Mouse (Mus musculus): Measurements from ENCODE around the gene Olfr1256. TPM values are rescaled to one million over a fixed set of nuclear protein-coding genes. Genes with fewer than 3 reads are reported as not detected.

Gene Olfr1256
- not detected in 2 replicates for polyA plus RNA-seq (2012; ENCODE audit: low replicate concordance)

GRCm38 (mm10) chr2:89841455-89841854 is at the start of gene Olfr1256:
Gene Olfr1256 (minus strand): TSS chr2:89841555.

DNA sequence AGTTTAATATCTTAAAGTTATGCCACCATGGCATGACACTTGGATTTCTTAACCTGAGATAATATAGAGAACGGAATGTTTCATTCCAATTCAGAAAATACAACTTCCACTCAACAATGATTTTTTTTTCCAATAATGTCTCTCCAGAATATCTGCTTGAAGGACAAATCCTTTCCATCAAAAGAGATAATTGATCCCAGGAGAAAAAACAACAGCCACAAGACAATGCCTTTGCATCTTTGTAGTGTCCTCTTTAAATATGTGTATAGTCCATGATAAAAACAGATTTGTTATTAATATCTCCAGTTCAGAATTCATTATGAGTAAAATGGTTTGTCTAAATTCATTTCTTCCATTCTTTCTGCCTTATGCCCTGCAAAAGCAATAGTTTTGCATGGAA is 36.8 kb upstream of the Olfr1256 start, which contains the start of gene Olfr1257:
Olfr1257 (plus strand) TSS at position 301 of the 400 bp plus-strand sequence.

DNA sequence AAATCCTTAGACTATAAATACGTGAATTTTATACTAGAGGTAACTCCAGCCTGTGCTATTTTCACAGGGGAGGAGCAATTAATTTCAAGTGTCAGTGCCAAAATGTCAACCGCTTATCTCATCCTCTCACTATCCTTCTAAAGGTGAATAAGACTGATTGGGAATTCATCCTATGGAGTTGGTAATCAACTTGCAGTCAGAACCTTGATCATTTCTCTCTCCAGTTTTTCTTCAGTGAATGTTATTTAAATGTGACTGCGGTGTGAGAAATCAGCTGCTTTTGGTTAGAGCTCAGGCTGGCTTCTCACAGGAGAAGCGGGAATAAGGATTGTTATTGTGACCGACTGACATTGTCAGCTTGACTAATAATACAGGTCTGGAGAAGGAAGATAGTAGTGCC is 6.8 kb upstream of the Olfr1256 start, which contains the start of gene Olfr48:
Olfr48 (minus strand) TSS at position 101 of the 400 bp plus-strand sequence.

GRCm38 (mm10) chr2:89811751-89812150 is 29.6 kb downstream of the Olfr1256 start, which contains the start of gene Olfr1255:
Gene Olfr1255 (plus strand): TSS chr2:89812051.

DNA sequence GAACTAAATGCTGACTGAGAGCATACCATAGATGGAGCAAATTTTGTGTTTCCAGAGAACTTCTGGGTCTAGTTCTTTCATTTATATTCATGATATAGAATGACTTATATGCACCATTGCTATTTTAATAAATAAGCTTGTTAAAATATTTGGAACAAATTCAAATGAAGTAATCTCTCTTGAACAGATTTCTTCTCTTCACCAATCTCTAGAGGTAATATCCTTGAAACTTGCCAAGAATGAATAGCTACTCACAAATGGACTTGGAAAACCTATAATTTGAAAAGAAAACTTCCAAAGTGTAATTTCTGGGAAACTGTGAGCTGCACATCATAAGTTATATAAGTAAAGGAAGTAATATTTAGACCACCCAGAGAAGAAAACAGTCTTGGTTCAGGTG is 47.8 kb downstream of the Olfr1256 start, which contains the start of gene Olfr1254:
Olfr1254 (minus strand) TSS at position 101 of the 400 bp plus-strand sequence.

Other genes with a start within 250 kb of the Olfr1256 start
- gene Olfr1246, start 248.4 kb downstream of the Olfr1256 start, polyA plus RNA-seq (2012; ENCODE audit: low replicate concordance), result not detected in 2 replicates
- not detected in 2 replicates for gene Olfr1247, start 227.4 kb downstream of the Olfr1256 start, polyA plus RNA-seq (2012; ENCODE audit: low replicate concordance)
- gene Olfr1248, start 223.3 kb downstream of the Olfr1256 start, polyA plus RNA-seq (2012; ENCODE audit: low replicate concordance), result not detected in 2 replicates
- gene Olfr1249, start 206.6 kb downstream of the Olfr1256 start, polyA plus RNA-seq (2012; ENCODE audit: low replicate concordance), result 0.05 TPM in 1 of 2 replicates, not detected in the other
- gene Olfr1250, start 180.1 kb downstream of the Olfr1256 start, polyA plus RNA-seq (2012; ENCODE audit: low replicate concordance), result not detected in 2 replicates
- gene Olfr1251, start 169.6 kb downstream of the Olfr1256 start, polyA plus RNA-seq (2012; ENCODE audit: low replicate concordance), result not detected in 2 replicates
- not detected in 2 replicates for gene Olfr1252, start 116.5 kb downstream of the Olfr1256 start, polyA plus RNA-seq (2012; ENCODE audit: low replicate concordance)
- not detected in 2 replicates for gene Olfr1253, start 84.5 kb downstream of the Olfr1256 start, polyA plus RNA-seq (2012; ENCODE audit: low replicate concordance)
- gene Olfr1254, start 47.9 kb downstream of the Olfr1256 start, polyA plus RNA-seq (2012; ENCODE audit: low replicate concordance), result not detected in 2 replicates
- gene Olfr1255, start 29.5 kb downstream of the Olfr1256 start, polyA plus RNA-seq (2012; ENCODE audit: low replicate concordance), result not detected in 2 replicates
- gene Olfr48, start 6.7 kb upstream of the Olfr1256 start, polyA plus RNA-seq (2012; ENCODE audit: low replicate concordance), result 0.05 TPM in 1 of 2 replicates, not detected in the other
- gene Olfr1257, start 36.9 kb upstream of the Olfr1256 start, polyA plus RNA-seq (2012; ENCODE audit: low replicate concordance), result 0.04 TPM in 1 of 2 replicates, not detected in the other
- not detected in 2 replicates for gene Olfr1258, start 85.8 kb upstream of the Olfr1256 start, polyA plus RNA-seq (2012; ENCODE audit: low replicate concordance)
- not detected in 2 replicates for gene Olfr1259, start 107.1 kb upstream of the Olfr1256 start, polyA plus RNA-seq (2012; ENCODE audit: low replicate concordance)
- not detected in 2 replicates for gene Olfr1260, start 132.8 kb upstream of the Olfr1256 start, polyA plus RNA-seq (2012; ENCODE audit: low replicate concordance)
- gene Olfr1261, start 149.7 kb upstream of the Olfr1256 start, polyA plus RNA-seq (2012; ENCODE audit: low replicate concordance), result not detected in 2 replicates
- not detected in 2 replicates for gene Olfr1262, start 158.6 kb upstream of the Olfr1256 start, polyA plus RNA-seq (2012; ENCODE audit: low replicate concordance)
- gene Olfr1263, start 170.6 kb upstream of the Olfr1256 start, polyA plus RNA-seq (2012; ENCODE audit: low replicate concordance), result not detected in 2 replicates
- not detected in 2 replicates for gene Olfr1264, start 184.0 kb upstream of the Olfr1256 start, polyA plus RNA-seq (2012; ENCODE audit: low replicate concordance)
- not detected in 2 replicates for gene Olfr1265, start 193.8 kb upstream of the Olfr1256 start, polyA plus RNA-seq (2012; ENCODE audit: low replicate concordance)
- not detected in 2 replicates for gene Olfr140, start 222.0 kb upstream of the Olfr1256 start, polyA plus RNA-seq (2012; ENCODE audit: low replicate concordance)

Measured in hematopoietic multipotent progenitor cell, adult 10-12 weeks (in vitro differentiated cells).